Mouse (Mus musculus) kidney, embryonic 16.5 days (tissue): ENCODE measurements at regions not wholly inside any gene's neighbourhood (a gene's known extent, or its start where the extent isn't known, plus 50 kb on each side); places are given as distances from the start of the nearest gene placed in this dataset.

Experiments
- ATAC-seq: fragments of 200-750 bp; cut with Nextera tagmentation; 2 replicates; pipeline ENCODE4 v1.8.0; 2017; ENCODE audit warnings: moderate TSS enrichment; ENCODE audit not compliant: low FRiP score, low TSS enrichment
- H3K27ac ChIP-seq: fragments of 300-500 bp; sonication (generic); 2 replicates; pipeline ENCODE4 v1.5.1; 2014; ENCODE audit warnings: low read length
- H3K27me3 ChIP-seq: fragments of 300-500 bp; sonication (generic); 2 replicates; pipeline ENCODE4 v1.6.1; 2014; ENCODE audit warnings: low read length, control low read depth, mixed read lengths; ENCODE audit not compliant: insufficient read depth
- H3K36me3 ChIP-seq: fragments of 300-500 bp; sonication (generic); 2 replicates; pipeline ENCODE4 v1.6.1; 2014; ENCODE audit warnings: low read length, control low read depth, mixed read lengths; ENCODE audit not compliant: insufficient read depth
- H3K4me1 ChIP-seq: fragments of 300-500 bp; sonication (generic); 2 replicates; pipeline ENCODE4 v1.6.1; 2014; ENCODE audit warnings: low read length, control low read depth, mixed read lengths; ENCODE audit not compliant: insufficient read depth
- H3K4me2 ChIP-seq: fragments of 300-500 bp; sonication (generic); replicated peaks from 2 replicates; pipeline ENCODE4 v1.6.1; 2014; ENCODE audit warnings: low read depth, low read length
- H3K4me3 ChIP-seq: fragments of 300-500 bp; sonication (generic); 2 replicates; pipeline ENCODE4 v1.5.1; 2014; ENCODE audit warnings: mild to moderate bottlenecking, low read length
- H3K9ac ChIP-seq: fragments of 300-500 bp; sonication (generic); replicated peaks from 2 replicates; pipeline ENCODE4 v1.6.1; 2014; ENCODE audit warnings: low read length
- H3K9me3 ChIP-seq: fragments of 300-500 bp; sonication (generic); 2 replicates; pipeline ENCODE4 v1.6.1; 2016; ENCODE audit warnings: low read length, control low read depth
- WGBS: fragments of 180-500 bp; shearing (Covaris S2); extraction: QIAGEN DNeasy Blood & Tissue Kit; methylation state at CpG from one replicate; pipeline ENCODE4 v1.1.7; 2014; 5-methylcytosine and 5-hydroxymethylcytosine counted together

DNA sequence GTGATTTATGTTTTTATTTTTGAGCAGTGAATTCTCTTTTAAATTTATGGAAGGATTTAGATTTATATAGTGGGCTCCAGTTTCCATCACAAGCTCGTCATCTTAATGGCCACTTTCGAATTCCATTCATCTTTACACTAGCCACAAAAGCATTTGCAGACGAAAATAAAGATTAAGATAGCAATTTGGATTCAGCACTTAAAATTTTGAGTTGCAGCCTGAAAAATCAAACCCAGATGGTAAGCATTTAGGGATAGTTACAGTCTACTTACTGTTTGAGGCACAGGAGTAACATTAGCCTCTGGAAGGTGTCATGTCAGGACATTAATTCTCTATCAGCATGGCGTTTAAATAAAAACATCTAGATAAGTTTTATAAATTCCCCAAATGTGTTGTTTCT is 423.2 kb downstream of the Etnk1 start:
- Histone ChIP-seq H3K27me3 (no peaks in the 10 kb centered on the region), H3K9me3 (no peaks in the 10 kb centered on the region), H3K36me3 (no peaks in the 10 kb centered on the region), H3K4me3 (no peak overlapping the region), H3K27ac (no peak overlapping the region), H3K4me1 (no peaks in the 10 kb centered on the region), H3K9ac (no peak overlapping the region), H3K4me2 (no peak overlapping the region)
- no peak for ATAC-seq
- 60% methylated on average over 4 of the region's 4 CpGs for WGBS

DNA sequence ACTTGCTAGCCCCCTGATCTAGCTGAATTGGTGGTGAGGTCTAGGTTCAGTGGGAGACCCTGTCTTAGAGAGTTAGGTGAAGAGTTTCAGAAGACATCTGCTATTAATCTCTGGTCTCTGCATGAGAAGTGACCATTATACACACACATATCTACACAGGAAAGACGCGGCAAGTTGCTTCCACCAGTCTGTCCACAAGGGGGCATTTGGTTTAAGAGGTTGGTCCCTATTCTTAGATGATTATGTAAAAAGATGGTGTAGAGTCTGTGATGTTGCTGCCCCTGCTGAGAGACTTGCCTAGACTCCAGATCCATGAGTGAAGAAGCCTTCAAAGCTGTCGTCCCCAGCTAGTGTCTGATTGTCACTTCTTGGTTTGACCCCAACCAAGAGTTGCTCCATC is 425.5 kb downstream of the Etnk1 start:
- Histone ChIP-seq H3K9me3 (no peaks in the 10 kb centered on the region), H3K4me3 (no peak overlapping the region), H3K27ac (no peak overlapping the region), H3K36me3 (no peaks in the 10 kb centered on the region), H3K4me1 (no peaks in the 10 kb centered on the region), H3K9ac (no peak overlapping the region), H3K27me3 (no peaks in the 10 kb centered on the region), H3K4me2 (no peak overlapping the region)
- ATAC-seq, result no peak
- WGBS, result 90% methylated on average over 3 of the region's 3 CpGs

DNA sequence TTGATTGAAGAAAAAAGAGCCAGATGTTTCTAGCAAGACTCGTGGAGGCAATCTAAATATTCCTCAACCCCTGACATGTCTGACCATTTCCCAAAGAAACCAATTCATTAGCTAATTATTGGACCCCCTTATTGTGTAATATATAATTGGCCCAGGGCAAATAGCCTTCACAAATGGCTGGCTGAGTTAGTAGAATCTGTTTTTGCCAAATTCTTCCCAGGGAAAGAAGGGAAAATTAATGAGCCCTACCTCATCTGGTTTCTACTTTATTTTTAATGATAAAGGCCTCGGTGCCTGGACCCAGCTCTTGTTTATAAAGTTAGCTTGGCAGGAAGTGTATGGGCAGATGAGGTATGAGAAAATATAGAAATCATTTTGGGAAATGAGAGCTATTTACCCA is 428.5 kb downstream of the Etnk1 start:
- Histone ChIP-seq H3K4me3 (no peak overlapping the region), H3K4me2 (no peak overlapping the region), H3K36me3 (no peaks in the 10 kb centered on the region), H3K27ac (no peak overlapping the region), H3K9ac (no peak overlapping the region), H3K9me3 (no peaks in the 10 kb centered on the region), H3K4me1 (no peaks in the 10 kb centered on the region), H3K27me3 (no peaks in the 10 kb centered on the region)
- WGBS, result 51% methylated on average over 2 of the region's 2 CpGs
- no peak for ATAC-seq

DNA sequence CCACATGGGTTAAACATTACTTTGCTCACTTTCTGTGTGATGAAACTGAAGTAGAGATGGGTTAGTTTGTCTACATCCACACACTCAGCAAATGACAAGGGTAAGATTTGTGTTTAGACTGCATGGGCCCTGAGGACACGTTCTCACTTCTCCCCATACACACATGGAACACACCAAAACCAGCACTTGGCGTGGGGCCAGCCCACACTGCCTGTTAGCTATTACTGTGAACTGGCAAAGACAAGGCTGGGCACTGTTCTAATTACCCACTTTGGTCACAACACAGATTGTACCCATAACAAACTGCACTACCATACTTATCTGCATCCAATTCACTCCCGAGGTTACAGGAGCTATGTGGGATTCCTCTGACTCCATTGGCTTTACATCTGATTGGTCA is 430.4 kb downstream of the Etnk1 start:
- Histone ChIP-seq H3K4me1 (no peaks in the 10 kb centered on the region), H3K9me3 (no peaks in the 10 kb centered on the region), H3K36me3 (no peaks in the 10 kb centered on the region), H3K4me3 (no peak overlapping the region), H3K9ac (no peak overlapping the region), H3K27ac (no peak overlapping the region), H3K4me2 (no peak overlapping the region), H3K27me3 (no peaks in the 10 kb centered on the region)
- WGBS, result 77% methylated on average over 3 of the region's 3 CpGs
- no peak for ATAC-seq

DNA sequence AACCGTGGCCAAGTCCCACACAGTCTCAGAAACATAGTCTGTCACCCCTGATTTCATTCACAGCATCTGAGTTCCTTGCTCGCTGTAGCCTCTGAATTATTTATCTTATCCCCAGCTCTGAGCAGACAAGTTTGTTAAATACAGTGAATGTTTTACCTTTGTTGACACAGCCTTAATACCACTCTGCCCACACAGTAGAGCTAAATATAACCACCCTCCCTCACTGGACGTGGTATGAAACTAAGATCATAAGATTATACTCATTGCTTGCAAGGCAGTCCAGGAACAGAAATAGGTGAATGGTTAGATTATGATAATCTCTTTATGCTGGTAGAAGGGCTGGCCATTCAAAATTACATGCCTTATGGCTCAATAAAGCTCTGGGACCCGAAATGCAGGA is 431.9 kb downstream of the Etnk1 start:
- Histone ChIP-seq H3K9me3 (no peaks in the 10 kb centered on the region), H3K4me3 (no peak overlapping the region), H3K4me2 (no peak overlapping the region), H3K27ac (no peak overlapping the region), H3K4me1 (no peaks in the 10 kb centered on the region), H3K27me3 (no peaks in the 10 kb centered on the region), H3K9ac (no peak overlapping the region), H3K36me3 (no peaks in the 10 kb centered on the region)
- no peak for ATAC-seq
- WGBS, result 68% methylated on average over 4 of the region's 4 CpGs

DNA sequence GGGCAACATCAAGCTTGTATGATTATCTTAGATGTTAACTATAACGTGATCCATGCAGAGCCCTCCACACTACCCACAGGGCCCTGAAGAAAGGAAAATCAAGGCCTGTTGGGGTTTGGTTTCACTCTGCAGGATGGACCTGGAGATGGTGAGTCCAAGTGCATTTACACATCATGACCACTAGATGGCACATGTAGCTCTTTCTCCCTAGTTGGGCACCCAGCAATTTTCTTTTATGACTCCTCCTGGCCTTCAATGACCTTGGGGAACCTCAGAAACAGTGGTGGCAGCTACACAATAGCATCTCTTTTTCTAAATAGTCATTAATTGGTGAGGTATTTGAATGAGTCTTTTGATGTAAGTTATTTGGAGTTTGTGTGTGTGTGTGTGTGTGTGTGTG is 442.1 kb downstream of the Etnk1 start:
- ATAC-seq, result no peak

DNA sequence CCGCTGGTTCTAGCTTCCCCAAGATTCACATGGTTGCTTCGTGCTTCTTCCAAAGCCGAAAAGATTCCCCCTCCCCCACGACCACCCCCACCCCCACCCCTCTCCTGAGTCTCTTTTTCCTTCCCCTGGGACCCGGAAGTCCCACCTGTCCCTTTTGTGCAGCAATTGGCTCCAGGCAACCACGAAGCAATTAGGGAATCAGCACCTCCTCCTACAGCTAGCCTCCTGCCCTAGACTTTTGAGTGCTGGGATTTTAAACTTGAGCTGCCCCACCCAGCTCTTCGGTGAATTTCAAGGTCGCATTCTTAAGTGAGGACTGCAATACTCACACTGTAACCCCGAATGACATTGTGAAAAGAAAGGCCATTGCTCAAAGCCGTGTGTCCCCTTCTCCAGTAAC is 445.9 kb downstream of the Etnk1 start:
- Histone ChIP-seq H3K4me3 (no peak overlapping the region), H3K9me3 (0 out of 2 replicates have a peak, but pooled peaks cover 4% of the 10 kb centered on the region), H3K27me3 (no peaks in the 10 kb centered on the region), H3K9ac (no peak overlapping the region), H3K36me3 (no peaks in the 10 kb centered on the region), H3K4me2 (no peak overlapping the region), H3K27ac (no peak overlapping the region), H3K4me1 (no peaks in the 10 kb centered on the region)
- ATAC-seq, result no peak
- WGBS, result 68% methylated on average over 10 of the region's 10 CpGs

More for the DNA sequence above, 442.1 kb downstream of the Etnk1 start:
- Histone ChIP-seq H3K9ac (no peak overlapping the region), H3K4me3 (no peak overlapping the region), H3K4me2 (no peak overlapping the region), H3K27me3 (no peaks in the 10 kb centered on the region), H3K9me3 (0 out of 2 replicates have a peak, but pooled peaks cover 4% of the 10 kb centered on the region), H3K36me3 (no peaks in the 10 kb centered on the region), H3K4me1 (no peaks in the 10 kb centered on the region), H3K27ac (no peak overlapping the region)
- 89% methylated on average over 1 of the region's 1 CpGs for WGBS

DNA sequence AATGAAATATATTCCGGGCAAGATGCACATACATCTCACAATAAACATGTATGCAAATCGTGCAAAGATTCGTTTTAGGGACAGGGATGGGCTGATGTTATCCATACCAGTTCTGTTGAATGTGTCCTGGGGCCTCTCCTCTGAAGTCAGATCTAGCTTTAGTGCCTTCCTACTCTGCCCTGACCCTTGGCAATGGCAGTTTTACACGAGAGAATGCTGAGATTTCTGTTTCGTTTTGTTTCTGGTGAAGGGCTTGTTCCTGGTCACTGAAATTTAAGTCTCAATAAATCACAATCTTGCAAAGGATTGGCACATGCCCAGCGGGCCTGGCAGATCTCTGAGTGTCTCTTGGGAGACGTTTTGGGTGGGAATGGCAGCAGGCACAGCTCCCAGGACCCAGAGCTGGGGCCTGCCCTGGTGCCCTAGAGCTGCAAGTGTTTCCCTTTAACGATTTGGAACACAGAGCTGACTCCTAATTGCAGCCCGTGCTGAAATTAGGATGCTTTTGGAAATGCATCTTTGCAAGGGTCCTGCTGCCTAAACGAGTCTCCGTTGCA is 447.5 kb downstream of the Etnk1 start:
- Histone ChIP-seq H3K4me1 (no peaks in the 10 kb centered on the region), H3K4me2 (no peak overlapping the region), H3K27me3 (no peaks in the 10 kb centered on the region), H3K27ac (no peak overlapping the region), H3K9ac (no peak overlapping the region), H3K9me3 (no peaks in the 10 kb centered on the region), H3K4me3 (no peak overlapping the region), H3K36me3 (no peaks in the 10 kb centered on the region)
- no peak for ATAC-seq
- 62% methylated on average over 11 of the region's 11 CpGs for WGBS

DNA sequence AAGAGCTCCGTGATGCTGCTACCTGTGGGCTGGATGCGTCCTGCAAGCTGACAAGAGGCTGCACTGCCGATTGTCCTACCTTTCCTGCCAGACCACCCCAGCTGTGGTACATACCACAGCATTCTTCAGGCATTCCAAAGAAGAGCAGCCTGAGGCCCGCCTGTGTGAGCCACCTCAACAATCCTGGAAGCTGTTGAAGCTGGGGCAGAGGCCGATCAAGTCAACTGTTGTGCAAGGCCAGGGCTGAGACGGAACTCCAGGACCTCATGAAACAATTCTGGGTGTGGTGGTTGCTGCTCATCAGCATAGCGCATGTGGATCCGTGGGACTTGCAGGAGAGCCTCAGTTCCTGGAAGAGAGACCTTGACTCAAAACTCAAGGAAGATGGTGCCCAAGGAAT is 448.3 kb downstream of the Etnk1 start:
- no peak overlapping the region for H3K27ac ChIP-seq
- no peak overlapping the region for H3K4me2 ChIP-seq
- no peaks in the 10 kb centered on the region for H3K4me1 ChIP-seq
- H3K4me3 ChIP-seq, result no peak overlapping the region
- 84% methylated on average over 8 of the region's 8 CpGs for WGBS
- no peaks in the 10 kb centered on the region for H3K9me3 ChIP-seq
- ATAC-seq, result no peak
- H3K27me3 ChIP-seq, result no peaks in the 10 kb centered on the region
- no peak overlapping the region for H3K9ac ChIP-seq
- H3K36me3 ChIP-seq, result no peaks in the 10 kb centered on the region

DNA sequence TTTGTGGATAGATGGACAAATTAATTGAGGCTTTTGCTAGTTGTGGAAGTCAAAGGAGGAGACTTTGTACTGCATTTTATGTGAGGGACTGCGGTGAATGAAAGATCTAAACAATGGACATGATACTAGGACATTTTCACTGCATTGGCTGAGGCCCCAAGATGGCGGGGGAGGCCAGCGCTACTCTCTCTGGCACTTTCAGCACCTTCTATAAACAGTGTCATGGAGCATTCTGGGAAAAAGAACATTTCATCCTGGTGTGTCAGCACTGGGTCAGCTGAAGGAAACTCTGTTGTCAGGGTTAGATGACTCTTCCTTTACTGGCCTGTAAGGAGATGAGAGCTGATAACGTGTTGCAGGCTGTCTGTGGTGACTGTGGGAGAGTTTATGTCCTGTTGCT is 449.4 kb downstream of the Etnk1 start:
- H3K36me3 ChIP-seq, result no peaks in the 10 kb centered on the region
- ATAC-seq, result no peak
- H3K27ac ChIP-seq, result no peak overlapping the region
- WGBS, result 73% methylated on average over 4 of the region's 4 CpGs
- H3K9me3 ChIP-seq, result no peaks in the 10 kb centered on the region
- no peaks in the 10 kb centered on the region for H3K27me3 ChIP-seq
- H3K4me2 ChIP-seq, result no peak overlapping the region
- no peak overlapping the region for H3K9ac ChIP-seq
- no peaks in the 10 kb centered on the region for H3K4me1 ChIP-seq
- H3K4me3 ChIP-seq, result no peak overlapping the region
